Mouse (Mus musculus) olfactory bulb, adult 2 months (tissue): Measurements from ENCODE around the gene Efna1.

Source experiments
- CTCF ChIP-seq: fragments of 200-500 bp; IDR thresholded peaks from 2 replicates; pipeline ENCODE4 v1.5.1; 2012; ENCODE audit warnings: low read depth, mild to moderate bottlenecking, low read length, moderate library complexity; ENCODE audit not compliant: insufficient read depth
- POLR2A ChIP-seq: fragments of 200-500 bp; IDR thresholded peaks from 2 replicates; pipeline ENCODE4 v1.6.1; 2012; ENCODE audit warnings: mild to moderate bottlenecking, low read depth, low read length, moderate library complexity; ENCODE audit not compliant: insufficient read depth

DNA sequence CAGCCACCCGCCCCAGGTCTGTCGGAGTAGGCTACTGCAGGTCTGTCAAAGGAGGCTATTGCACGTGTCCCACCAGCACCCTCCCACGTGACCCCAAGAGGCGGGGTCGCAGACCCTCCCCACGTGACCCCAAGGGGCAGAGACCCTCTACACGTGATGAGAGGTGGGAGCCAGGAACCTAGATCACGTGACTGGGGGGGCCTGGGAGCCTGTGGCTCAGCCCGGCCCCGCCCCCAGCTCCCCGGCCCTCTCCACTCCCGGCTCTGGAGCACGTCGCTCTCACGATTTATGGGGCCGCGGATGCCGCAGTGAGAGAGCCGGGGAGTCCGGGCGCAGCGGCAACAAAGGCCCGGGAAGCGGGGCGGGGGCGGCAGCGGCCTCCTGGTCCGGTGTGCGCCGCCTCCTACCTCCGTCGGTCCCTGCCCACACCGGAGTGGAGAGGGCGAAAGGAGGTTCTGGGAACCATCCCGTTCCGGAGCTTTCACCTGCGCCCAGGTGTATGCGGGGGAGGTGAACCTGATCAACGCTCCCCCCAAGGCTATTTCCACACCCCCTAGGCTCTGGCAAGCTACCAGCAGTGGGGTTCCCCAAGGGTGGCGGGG, 39.7 kb upstream of the Efna1 start:
- TF ChIP-seq CTCF (no peak), POLR2A (no peak; the same call in 1 of the 2 replicates)
